Mouse (Mus musculus) mouse embryonic stem cell (cell line): Measurements from ENCODE around the gene Impdh1.

ENCODE experiments used
- in situ Hi-C, 2 experiments: fragments of 300-500 bp; cut with MboI; formaldehyde crosslinking; loops; 1 replicate in 1 of 2; 3 replicates in 1 of 2; pipeline ENCODE4 v1.14.3; 2019 to 2020; ENCODE audit warnings: low sequenced_read_pairs in 2 of 2, low pct_unique_long_range_greater_than_20kb in 1 of 2, mixed read lengths in 1 of 2; ENCODE audit not compliant: unreplicated experiment in 1 of 2

Gene Impdh1

GRCm38 (mm10) chr6:29215881-29216501 is at the start of gene Impdh1:
Gene Impdh1 (minus strand): TSS chr6:29216364.
- in situ Hi-C loops, result no loop called here

GRCm38 (mm10) chr6:29264456-29264781 is 48.3 kb upstream of the Impdh1 start:
- in situ Hi-C loops, result no loop called here

GRCm38 (mm10) chr6:29263650-29264455 is 47.7 kb upstream of the Impdh1 start:
- in situ Hi-C loops, result no loop called here

- in situ Hi-C loops, result no loop called here
Measured at GRCm38 (mm10) chr6:29261831-29262230, 45.7 kb upstream of the Impdh1 start.

GRCm38 (mm10) chr6:29259418-29259817 is 43.3 kb upstream of the Impdh1 start:
- in situ Hi-C loops, result no loop called here

- in situ Hi-C loops, result no loop called here
Measured at GRCm38 (mm10) chr6:29247072-29247471, 30.9 kb upstream of the Impdh1 start.

- in situ Hi-C loops, result no loop called here
Measured at GRCm38 (mm10) chr6:29246585-29246984, 30.4 kb upstream of the Impdh1 start.

GRCm38 (mm10) chr6:29246183-29246582 is 30.0 kb upstream of the Impdh1 start:
- in situ Hi-C loops, result no loop called here

- in situ Hi-C loops, result no loop called here
Measured at GRCm38 (mm10) chr6:29245272-29246120, 29.3 kb upstream of the Impdh1 start.

- in situ Hi-C loops, result loop anchor here in 1 of 2 experiments (5.0 kb wide), 1 partner anchor 35 kb away; the partner anchor contains the start of gene Fam71f2
Measured at GRCm38 (mm10) chr6:29242265-29242664, 26.1 kb upstream of the Impdh1 start.

- in situ Hi-C loops, result loop anchor here in 1 of 2 experiments (5.0 kb wide), 1 partner anchor 36 kb away; the partner anchor contains the start of gene Fam71f2
Measured at GRCm38 (mm10) chr6:29241697-29242096, 25.5 kb upstream of the Impdh1 start.

GRCm38 (mm10) chr6:29240806-29241205 is 24.6 kb upstream of the Impdh1 start:
- in situ Hi-C loops, result loop anchor here in 1 of 2 experiments (5.0 kb wide), 1 partner anchor 36 kb away; the partner anchor contains the start of gene Fam71f2

GRCm38 (mm10) chr6:29234272-29234671 is 18.1 kb upstream of the Impdh1 start:
- in situ Hi-C loops, result no loop called here

GRCm38 (mm10) chr6:29233710-29234109 is 17.5 kb upstream of the Impdh1 start:
- in situ Hi-C loops, result no loop called here

GRCm38 (mm10) chr6:29232321-29232720 is 16.2 kb upstream of the Impdh1 start:
- in situ Hi-C loops, result no loop called here

- in situ Hi-C loops, result no loop called here
Measured at GRCm38 (mm10) chr6:29231799-29232198, 15.6 kb upstream of the Impdh1 start.

GRCm38 (mm10) chr6:29230386-29230785 is 14.2 kb upstream of the Impdh1 start:
- in situ Hi-C loops, result no loop called here

GRCm38 (mm10) chr6:29229265-29229913 is 13.2 kb upstream of the Impdh1 start:
- in situ Hi-C loops, result no loop called here
